Mouse (Mus musculus): ENCODE measurements around the gene Mcoln1. TPM values are rescaled to one million over a fixed set of nuclear protein-coding genes. Genes with fewer than 3 reads are reported as not detected.

The Mcoln1 gene
- polyA plus RNA-seq, 1 experiment, result 38.7 TPM

- Histone ChIP-seq H3ac (ENCODE audit: control insufficient read depth, insufficient read length, low read depth) (peak overlapping the region; percentile 63), H3K79me2 (ENCODE audit: control insufficient read depth, insufficient read depth) (peaks cover 12% of the 10 kb centered on the region), H3K27me3 (ENCODE audit: control insufficient read depth, insufficient read depth, insufficient read length) (no peaks in the 10 kb centered on the region), H3K79me3 (ENCODE audit: low read depth) (no peaks in the 10 kb centered on the region), H3K36me3 (ENCODE audit: control insufficient read depth, insufficient read depth) (peaks cover 11% of the 10 kb centered on the region), H3K4me3 (ENCODE audit: insufficient read depth, poor library complexity, severe bottlenecking) (peak overlapping the region; percentile 59)
- no peak for TF ChIP-seq FOSL1 (IDR thresholded peaks at IDR 0.05; ENCODE audit: insufficient read depth, low read length, poor library complexity, severe bottlenecking)
- no peak for TF ChIP-seq MYOG (IDR thresholded peaks at IDR 0.05; ENCODE audit: control insufficient read depth, extremely low read depth, insufficient read length)
- no peak for TF ChIP-seq CEBPB (IDR thresholded peaks at IDR 0.05; ENCODE audit: low read depth)
- no peak for TF ChIP-seq MYOD1 (IDR thresholded peaks at IDR 0.05; ENCODE audit: control insufficient read depth, insufficient read length, low read depth)
- TF ChIP-seq USF1 (IDR thresholded peaks at IDR 0.05; ENCODE audit: low read depth), result no peak
- TF ChIP-seq CTCF (IDR thresholded peaks at IDR 0.05; ENCODE audit: control insufficient read depth, insufficient read depth, insufficient read length), result no peak
- no peak for TF ChIP-seq MAX (IDR thresholded peaks at IDR 0.05)
Observed at GRCm38 (mm10) chr8:3515771-3516417, 15.6 kb downstream of the Mcoln1 start.

GRCm38 (mm10) chr8:3516450-3517116 lies 16.3 kb downstream of the Mcoln1 start:
- Histone ChIP-seq H3K79me2 (ENCODE audit: control insufficient read depth, insufficient read depth) (peaks cover 12% of the 10 kb centered on the region), H3K4me3 (ENCODE audit: insufficient read depth, poor library complexity, severe bottlenecking) (peak overlapping the region; percentile 59), H3K27me3 (ENCODE audit: control insufficient read depth, insufficient read depth, insufficient read length) (no peaks in the 10 kb centered on the region), H3K36me3 (ENCODE audit: control insufficient read depth, insufficient read depth) (peaks cover 7% of the 10 kb centered on the region), H3ac (ENCODE audit: control insufficient read depth, insufficient read length, low read depth) (peak overlapping the region; percentile 63), H3K79me3 (ENCODE audit: low read depth) (no peaks in the 10 kb centered on the region)
- TF ChIP-seq MYOG (IDR thresholded peaks at IDR 0.05; ENCODE audit: control insufficient read depth, extremely low read depth, insufficient read length) (no peak), MAX (IDR thresholded peaks at IDR 0.05) (peak; percentile 44)

- Histone ChIP-seq H3ac (ENCODE audit: control insufficient read depth, insufficient read length, low read depth) (peak overlapping the region; percentile 51), H3K79me2 (ENCODE audit: control insufficient read depth, insufficient read depth) (peaks cover 12% of the 10 kb centered on the region), H3K79me3 (ENCODE audit: low read depth) (no peaks in the 10 kb centered on the region), H3K36me3 (ENCODE audit: control insufficient read depth, insufficient read depth) (peaks cover 7% of the 10 kb centered on the region), H3K27me3 (ENCODE audit: control insufficient read depth, insufficient read depth, insufficient read length) (no peaks in the 10 kb centered on the region), H3K4me3 (ENCODE audit: insufficient read depth, poor library complexity, severe bottlenecking) (peak overlapping the region; percentile 59)
- no peak for TF ChIP-seq CTCF (IDR thresholded peaks at IDR 0.05; ENCODE audit: control insufficient read depth, insufficient read depth, insufficient read length)
- no peak for TF ChIP-seq CEBPB (IDR thresholded peaks at IDR 0.05; ENCODE audit: low read depth)
- no peak for TF ChIP-seq MYOD1 (IDR thresholded peaks at IDR 0.05; ENCODE audit: control insufficient read depth, insufficient read length, low read depth)
- TF ChIP-seq MYOG (IDR thresholded peaks at IDR 0.05; ENCODE audit: control insufficient read depth, extremely low read depth, insufficient read length), result no peak
- TF ChIP-seq USF1 (IDR thresholded peaks at IDR 0.05; ENCODE audit: low read depth), result no peak
- TF ChIP-seq MAX (IDR thresholded peaks at IDR 0.05), result no peak
- TF ChIP-seq FOSL1 (IDR thresholded peaks at IDR 0.05; ENCODE audit: insufficient read depth, low read length, poor library complexity, severe bottlenecking), result no peak
Observed at GRCm38 (mm10) chr8:3517117-3517495, 16.8 kb downstream of the Mcoln1 start.

GRCm38 (mm10) chr8:3522007-3522697 lies 21.9 kb downstream of the Mcoln1 start:
- Histone ChIP-seq H3K36me3 (ENCODE audit: control insufficient read depth, insufficient read depth) (peaks cover 37% of the 10 kb centered on the region), H3K27me3 (ENCODE audit: control insufficient read depth, insufficient read depth, insufficient read length) (no peaks in the 10 kb centered on the region), H3K79me2 (ENCODE audit: control insufficient read depth, insufficient read depth) (peaks cover 9% of the 10 kb centered on the region), H3K79me3 (ENCODE audit: low read depth) (no peaks in the 10 kb centered on the region), H3K4me3 (ENCODE audit: insufficient read depth, poor library complexity, severe bottlenecking) (no peak overlapping the region), H3ac (ENCODE audit: control insufficient read depth, insufficient read length, low read depth) (no peak overlapping the region)
- TF ChIP-seq CEBPB (IDR thresholded peaks at IDR 0.05; ENCODE audit: low read depth) (no peak), FOSL1 (IDR thresholded peaks at IDR 0.05; ENCODE audit: insufficient read depth, low read length, poor library complexity, severe bottlenecking) (no peak), USF1 (IDR thresholded peaks at IDR 0.05; ENCODE audit: low read depth) (no peak), MYOD1 (IDR thresholded peaks at IDR 0.05; ENCODE audit: control insufficient read depth, insufficient read length, low read depth) (no peak), MYOG (IDR thresholded peaks at IDR 0.05; ENCODE audit: control insufficient read depth, extremely low read depth, insufficient read length) (no peak)

GRCm38 (mm10) chr8:3530816-3531215 lies 30.6 kb downstream of the Mcoln1 start:
- peaks cover 20% of the 10 kb centered on the region for H3K36me3 ChIP-seq (ENCODE audit: control insufficient read depth, insufficient read depth)

More at GRCm38 (mm10) chr8:3530816-3531215, 30.6 kb downstream of the Mcoln1 start:
- no peaks in the 10 kb centered on the region for H3K79me2 ChIP-seq (ENCODE audit: control insufficient read depth, insufficient read depth)
- TF ChIP-seq FOSL1 (IDR thresholded peaks at IDR 0.05; ENCODE audit: insufficient read depth, low read length, poor library complexity, severe bottlenecking), result no peak
- no peak for TF ChIP-seq USF1 (IDR thresholded peaks at IDR 0.05; ENCODE audit: low read depth)
- TF ChIP-seq MAX (IDR thresholded peaks at IDR 0.05), result no peak
- no peak overlapping the region for H3ac ChIP-seq (ENCODE audit: control insufficient read depth, insufficient read length, low read depth)
- no peaks in the 10 kb centered on the region for H3K79me3 ChIP-seq (ENCODE audit: low read depth)
- no peak overlapping the region for H3K4me3 ChIP-seq (ENCODE audit: insufficient read depth, poor library complexity, severe bottlenecking)
- no peaks in the 10 kb centered on the region for H3K27me3 ChIP-seq (ENCODE audit: control insufficient read depth, insufficient read depth, insufficient read length)
